Mouse (Mus musculus): ENCODE results near the gene Plekhm2. TPM values are rescaled to one million over a fixed set of nuclear protein-coding genes. Genes with fewer than 3 reads are reported as not detected.

Gene Plekhm2
- polyA plus RNA-seq, 1 experiment from 2014 or later = 9.7 TPM

DNA sequence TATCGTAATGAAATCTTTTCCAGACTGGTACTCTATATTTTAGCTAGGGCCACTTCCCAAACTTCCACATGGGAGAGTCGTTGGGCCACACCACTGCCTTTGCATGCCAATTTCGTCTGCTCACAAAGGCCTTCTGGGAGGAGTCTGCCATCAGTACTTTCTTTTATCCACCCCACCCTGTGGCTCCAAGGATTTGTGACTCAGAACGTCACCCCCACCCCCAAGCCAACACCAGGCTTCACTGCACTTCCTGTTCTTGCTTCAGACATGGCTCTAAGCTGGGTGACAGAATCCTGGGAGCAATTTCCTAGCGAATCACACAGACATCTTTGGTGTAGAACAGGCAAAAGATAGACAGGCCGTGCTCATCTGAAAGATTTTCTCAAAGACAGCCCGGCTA, 17.1 kb upstream of the Plekhm2 start:
- H3K36me3 ChIP-seq (replicated peaks) = peaks cover 14% of the 10 kb centered on the region
- no peak overlapping the region for H3K9ac ChIP-seq
- no peaks in the 10 kb centered on the region for H3K27me3 ChIP-seq (replicated peaks)
- no peak overlapping the region for H3K27ac ChIP-seq
- H3K4me3 ChIP-seq = no peak overlapping the region
- no peak for ATAC-seq (replicated peaks)
- 62% methylated on average over 7 of the region's 7 CpGs for WGBS
- H3K4me1 ChIP-seq = no peaks in the 10 kb centered on the region
- H3K4me2 ChIP-seq = no peak overlapping the region
- no peaks in the 10 kb centered on the region for H3K9me3 ChIP-seq

GRCm38 (mm10) chr4:141680892-141681291, 16.2 kb upstream of the Plekhm2 start:
- 80% methylated on average over 12 of the region's 12 CpGs for WGBS
- Histone ChIP-seq H3K4me2 (no peak overlapping the region), H3K9me3 (no peaks in the 10 kb centered on the region), H3K27me3 (replicated peaks) (no peaks in the 10 kb centered on the region), H3K4me3 (no peak overlapping the region), H3K9ac (no peak overlapping the region), H3K4me1 (no peaks in the 10 kb centered on the region), H3K36me3 (replicated peaks) (peaks cover 11% of the 10 kb centered on the region), H3K27ac (no peak overlapping the region)
- ATAC-seq (replicated peaks) = no peak

DNA sequence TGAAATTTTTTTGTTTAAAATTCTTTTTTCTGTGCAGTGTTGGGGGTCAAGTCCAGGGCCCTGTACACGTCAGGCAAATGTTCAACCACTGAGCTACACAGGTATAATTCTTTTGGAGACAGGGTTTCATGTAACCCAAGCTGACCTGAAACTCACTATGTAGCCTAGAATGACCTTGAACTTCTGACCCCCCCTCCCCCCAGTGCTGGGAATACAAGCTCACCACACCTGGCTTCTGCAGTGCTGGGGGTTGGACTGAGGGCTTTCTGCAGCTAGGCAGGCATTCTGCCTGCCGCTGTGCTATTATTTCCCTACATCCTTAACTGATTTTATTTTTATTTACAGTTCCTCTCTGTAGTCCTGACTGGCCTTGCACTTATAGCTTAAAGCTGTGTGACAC, 14.3 kb upstream of the Plekhm2 start:
- Histone ChIP-seq H3K27ac (no peak overlapping the region), H3K4me2 (no peak overlapping the region), H3K36me3 (replicated peaks) (no peaks in the 10 kb centered on the region), H3K9ac (no peak overlapping the region), H3K4me1 (no peaks in the 10 kb centered on the region), H3K27me3 (replicated peaks) (no peaks in the 10 kb centered on the region), H3K9me3 (no peaks in the 10 kb centered on the region), H3K4me3 (no peak overlapping the region)
- no peak for ATAC-seq (replicated peaks)
- 89% methylated on average over 2 of the region's 2 CpGs for WGBS

DNA sequence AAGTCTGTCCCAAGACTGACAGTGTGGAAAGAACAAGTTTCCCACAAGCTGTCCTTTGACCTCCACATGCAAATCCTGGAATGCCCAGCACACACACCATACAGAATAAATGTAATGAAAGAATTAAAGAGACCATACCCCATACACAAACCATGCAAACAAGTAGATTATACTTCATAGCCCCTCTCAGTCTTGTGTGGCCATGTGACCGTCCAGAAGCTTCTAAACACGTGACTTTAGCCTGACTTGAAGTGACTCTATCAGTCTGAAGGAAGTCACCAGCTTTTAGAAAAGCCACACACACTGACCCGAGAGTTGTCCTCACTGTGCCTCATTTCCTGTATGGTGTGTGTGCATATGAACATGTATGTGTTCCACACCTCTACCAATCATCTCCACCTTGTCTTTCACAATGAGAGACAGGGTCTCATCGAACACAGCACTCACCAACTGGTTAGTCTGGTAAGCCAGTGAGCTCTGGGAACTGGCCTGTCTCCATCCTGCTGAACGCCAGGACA, 11.8 kb upstream of the Plekhm2 start:
- WGBS = 85% methylated on average over 5 of the region's 5 CpGs
- no peaks in the 10 kb centered on the region for H3K4me1 ChIP-seq
- no peaks in the 10 kb centered on the region for H3K9me3 ChIP-seq
- no peak overlapping the region for H3K9ac ChIP-seq
- no peaks in the 10 kb centered on the region for H3K27me3 ChIP-seq (replicated peaks)
- no peak overlapping the region for H3K4me2 ChIP-seq
- no peaks in the 10 kb centered on the region for H3K36me3 ChIP-seq (replicated peaks)
- H3K27ac ChIP-seq = no peak overlapping the region
- no peak overlapping the region for H3K4me3 ChIP-seq
- ATAC-seq (replicated peaks) = no peak

DNA sequence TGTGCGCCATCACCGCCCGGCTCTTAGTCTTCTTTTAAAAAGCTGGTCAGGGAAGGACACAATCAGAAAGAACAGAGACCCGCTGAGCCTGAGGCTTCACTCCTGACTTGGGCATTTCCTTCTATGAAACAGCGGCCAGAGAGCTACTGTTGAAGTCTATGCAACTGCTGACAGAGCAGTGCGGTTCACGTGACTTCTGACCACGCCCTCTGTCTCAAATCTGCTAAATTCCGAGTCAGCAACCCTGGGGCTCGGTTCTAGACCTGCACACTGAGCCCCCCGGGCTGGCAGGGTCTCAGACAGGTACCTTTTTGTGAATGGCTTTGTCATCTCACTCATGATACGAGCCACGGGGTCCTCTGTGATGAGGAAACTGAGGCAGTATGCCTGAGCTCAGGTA, 7.6 kb upstream of the Plekhm2 start:
- Histone ChIP-seq H3K9me3 (no peaks in the 10 kb centered on the region), H3K27ac (no peak overlapping the region), H3K27me3 (replicated peaks) (no peaks in the 10 kb centered on the region), H3K4me3 (no peak overlapping the region), H3K9ac (no peak overlapping the region), H3K36me3 (replicated peaks) (no peaks in the 10 kb centered on the region), H3K4me2 (no peak overlapping the region), H3K4me1 (no peaks in the 10 kb centered on the region)
- ATAC-seq (replicated peaks) = no peak
- 81% methylated on average over 13 of the region's 13 CpGs for WGBS

DNA sequence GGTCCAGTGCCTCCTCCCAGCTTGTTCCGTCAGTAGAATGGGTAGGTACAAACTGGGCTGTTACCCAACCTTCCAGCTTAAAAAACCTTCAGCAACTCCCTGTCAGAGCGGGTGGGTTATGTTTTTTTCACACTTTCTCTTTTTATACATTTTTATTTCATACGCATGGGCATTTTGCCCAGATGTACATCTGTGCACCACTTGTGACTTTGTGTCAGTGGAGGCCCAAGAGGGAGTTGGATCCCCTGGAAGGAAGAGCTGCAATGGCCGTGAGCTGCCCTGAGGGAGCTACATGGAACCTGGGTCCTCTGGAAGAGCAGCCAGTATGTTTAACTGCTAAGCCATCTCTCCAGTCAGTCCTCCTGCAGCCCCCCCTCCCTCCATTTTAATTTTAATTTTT, 6.7 kb upstream of the Plekhm2 start:
- Histone ChIP-seq H3K36me3 (replicated peaks) (no peaks in the 10 kb centered on the region), H3K4me2 (no peak overlapping the region), H3K27me3 (replicated peaks) (no peaks in the 10 kb centered on the region), H3K4me1 (no peaks in the 10 kb centered on the region), H3K4me3 (no peak overlapping the region), H3K27ac (no peak overlapping the region), H3K9ac (no peak overlapping the region), H3K9me3 (no peaks in the 10 kb centered on the region)
- WGBS = 81% methylated on average over 4 of the region's 4 CpGs
- ATAC-seq (replicated peaks) = no peak

DNA sequence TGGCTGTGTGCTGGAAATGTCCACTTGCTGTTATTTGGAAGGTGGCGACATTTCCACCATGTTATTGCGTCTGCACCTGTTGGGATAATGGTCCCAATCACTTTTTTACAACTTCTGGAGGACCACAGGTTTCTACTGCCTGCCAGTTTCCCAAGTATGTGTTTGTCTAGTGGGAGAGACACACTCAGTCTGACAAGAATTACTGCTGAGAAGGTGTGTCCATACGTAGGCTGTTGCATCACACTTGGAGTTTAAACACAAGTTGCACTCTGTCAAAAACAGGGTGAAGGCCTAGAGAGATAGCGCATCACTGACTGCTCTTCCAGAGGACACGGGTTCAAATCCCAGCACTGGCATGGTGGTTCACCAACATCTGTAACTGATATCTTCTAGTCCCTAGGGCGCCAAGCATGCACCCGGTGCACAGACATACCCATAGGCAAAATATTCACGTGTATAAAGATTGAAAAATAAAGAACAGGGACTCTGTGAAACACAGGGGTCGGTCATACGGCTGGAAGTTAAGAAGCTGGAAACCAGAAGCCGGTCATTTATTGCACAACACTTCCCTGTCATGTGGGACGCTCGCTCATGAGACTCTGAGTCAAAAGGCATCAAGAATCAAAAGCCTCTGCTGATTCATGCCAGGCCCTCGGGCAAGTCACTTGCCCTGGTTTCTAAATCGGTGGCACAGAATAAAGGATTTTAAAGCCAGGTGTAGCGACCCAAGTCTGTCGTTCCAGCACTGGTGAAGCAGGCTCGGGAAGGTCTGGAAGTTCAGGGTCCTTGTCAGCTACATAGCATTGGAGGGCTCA, 5.4 kb upstream of the Plekhm2 start:
- WGBS = 89% methylated on average over 18 of the region's 18 CpGs
- Histone ChIP-seq H3K27me3 (replicated peaks) (no peaks in the 10 kb centered on the region), H3K36me3 (replicated peaks) (no peaks in the 10 kb centered on the region), H3K9ac (no peak overlapping the region), H3K4me3 (no peak overlapping the region), H3K4me2 (no peak overlapping the region), H3K4me1 (peaks cover under 1% of the 10 kb centered on the region; the same call in 1 of the 2 replicates), H3K27ac (no peak overlapping the region), H3K9me3 (no peaks in the 10 kb centered on the region)
- ATAC-seq (replicated peaks) = no peak

GRCm38 (mm10) chr4:141664011-141664745, 521 bp downstream of the Plekhm2 start:
- no peaks in the 10 kb centered on the region for H3K36me3 ChIP-seq (replicated peaks)
- peak; percentile 87 for ATAC-seq (replicated peaks)
- peak overlapping the region; percentile 85 for H3K27ac ChIP-seq
- H3K4me3 ChIP-seq = peak overlapping the region; percentile 93
- peak overlapping the region; percentile 98 for H3K9ac ChIP-seq
- H3K27me3 ChIP-seq (replicated peaks) = no peaks in the 10 kb centered on the region
- H3K4me2 ChIP-seq = peak overlapping the region; percentile 88
- peaks cover 19% of the 10 kb centered on the region for H3K4me1 ChIP-seq
- under 1% methylated on average over 56 of the region's 60 CpGs for WGBS
- H3K9me3 ChIP-seq = no peaks in the 10 kb centered on the region

- H3K9me3 ChIP-seq = no peaks in the 10 kb centered on the region
- H3K9ac ChIP-seq = peak overlapping the region; percentile 98
- H3K4me1 ChIP-seq = peaks cover 19% of the 10 kb centered on the region
- H3K27me3 ChIP-seq (replicated peaks) = no peaks in the 10 kb centered on the region
- no peaks in the 10 kb centered on the region for H3K36me3 ChIP-seq (replicated peaks)
- H3K27ac ChIP-seq = peak overlapping the region; percentile 85
- ATAC-seq (replicated peaks) = peak; percentile 46
- H3K4me2 ChIP-seq = peak overlapping the region; percentile 88
- peak overlapping the region; percentile 93 for H3K4me3 ChIP-seq
- 4% methylated on average over 46 of the region's 47 CpGs for WGBS
These were observed 1.4 kb downstream of the Plekhm2 start for GRCm38 (mm10) chr4:141663122-141663931.

DNA sequence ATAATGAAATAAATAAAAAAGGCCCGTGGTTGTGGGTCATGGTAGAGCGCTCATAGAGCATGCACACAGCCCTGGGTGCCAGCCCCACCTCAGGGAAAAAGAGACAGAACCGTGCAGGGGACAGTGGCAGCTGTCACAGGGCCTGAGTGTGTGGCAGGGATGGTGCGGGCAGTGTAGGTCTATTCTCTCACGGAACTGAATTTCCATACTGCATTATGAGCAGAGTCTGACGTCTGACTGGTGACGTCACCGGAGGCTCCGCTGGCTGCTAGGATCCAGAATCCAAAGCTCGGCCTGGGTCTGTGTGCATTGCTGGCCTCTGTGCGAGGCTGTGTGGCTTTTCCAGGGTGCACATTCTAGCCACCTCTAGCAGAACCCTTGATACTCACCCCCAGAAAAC, 3.8 kb downstream of the Plekhm2 start:
- Histone ChIP-seq H3K4me3 (no peak overlapping the region), H3K9me3 (no peaks in the 10 kb centered on the region), H3K27ac (no peak overlapping the region), H3K36me3 (replicated peaks) (no peaks in the 10 kb centered on the region), H3K4me2 (no peak overlapping the region), H3K4me1 (peaks cover 21% of the 10 kb centered on the region), H3K27me3 (replicated peaks) (no peaks in the 10 kb centered on the region), H3K9ac (no peak overlapping the region)
- 75% methylated on average over 11 of the region's 11 CpGs for WGBS
- no peak for ATAC-seq (replicated peaks)

GRCm38 (mm10) chr4:141659739-141660138, 5.0 kb downstream of the Plekhm2 start:
- H3K4me1 ChIP-seq = peaks cover 18% of the 10 kb centered on the region
- H3K4me2 ChIP-seq = no peak overlapping the region
- H3K27ac ChIP-seq = no peak overlapping the region
- no peaks in the 10 kb centered on the region for H3K36me3 ChIP-seq (replicated peaks)
- no peaks in the 10 kb centered on the region for H3K9me3 ChIP-seq
- H3K9ac ChIP-seq = no peak overlapping the region
- H3K4me3 ChIP-seq = no peak overlapping the region
- no peaks in the 10 kb centered on the region for H3K27me3 ChIP-seq (replicated peaks)
- 60% methylated on average over 4 of the region's 4 CpGs for WGBS
- no peak for ATAC-seq (replicated peaks)

All from midbrain, embryonic 15.5 days (tissue).